In genomic region chr4:116439383-116439782, GRCm38 (mm10) we compare ENCODE assay signal across 16 mouse cellular contexts.
"Had no signal": no experiment of that assay in that cellular context is flagged by ENCODE, and none has a peak within 500 bp of the region (broad histone marks: within the 10 kb centered on the region; RNA-seq: fewer than 3 reads in every experiment).

No protein-coding gene starts in this region.

- H3K4me1 ChIP-seq: neural tube, embryonic 13.5 days; stomach, embryonic 15.5 days had no signal

- H3K27ac ChIP-seq: neural tube, embryonic 13.5 days; neural tube, embryonic 15.5 days; stomach, embryonic 15.5 days; stomach, postnatal 0 days had no signal

- H3K9me3 ChIP-seq: neural tube, embryonic 13.5 days; neural tube, embryonic 15.5 days; stomach, embryonic 15.5 days had no signal

- H3K9ac ChIP-seq: neural tube, embryonic 13.5 days; neural tube, embryonic 15.5 days; stomach, embryonic 15.5 days had no signal

- H3K27me3 ChIP-seq: neural tube, embryonic 13.5 days; neural tube, embryonic 15.5 days; stomach, embryonic 15.5 days had no signal

- H3K36me3 ChIP-seq: neural tube, embryonic 15.5 days; stomach, embryonic 15.5 days had no signal

- H3K4me2 ChIP-seq: neural tube, embryonic 13.5 days; neural tube, embryonic 15.5 days; stomach, embryonic 15.5 days had no signal

- DNase-seq: retina, postnatal 1 day; right cerebral cortex, adult 18-20 months; right cerebral cortex, postnatal 14 days; right cerebral cortex, postnatal 25 days; right cerebral cortex, postnatal 4 days; spleen, adult 18-20 months; thymus, adult 18-20 months; thymus, adult 2 months; thymus, postnatal 14 days; thymus, postnatal 25 days; thymus, postnatal 36 days; thymus, postnatal 4 days had no signal

- H3K4me3 ChIP-seq: neural tube, embryonic 13.5 days; neural tube, embryonic 15.5 days; stomach, embryonic 15.5 days had no signal
